Mouse (Mus musculus): ENCODE results near the gene Snx15. TPM values are rescaled to one million over a fixed set of nuclear protein-coding genes. Genes with fewer than 3 reads are reported as not detected.

Snx15 gene
- polyA plus RNA-seq, 1 experiment from 2014 or later = 35.0 TPM

Other genes starting within 250 kb of the Snx15 start
- 13.1 and 15.5 TPM in 2 replicates for gene Tigd3, start 234.2 kb downstream of the Snx15 start, polyA plus RNA-seq (2015; fragmentation: Nextera tagmentation; extraction: Ambion mirVana)
- gene Dpf2, start 215.3 kb downstream of the Snx15 start, polyA plus RNA-seq (2015; fragmentation: Nextera tagmentation; extraction: Ambion mirVana) = 147 and 169 TPM in 2 replicates
- gene Cdc42ep2, start 203.5 kb downstream of the Snx15 start, polyA plus RNA-seq (2015; fragmentation: Nextera tagmentation; extraction: Ambion mirVana) = 4.2 and 4.6 TPM in 2 replicates
- gene Pola2, start 164.1 kb downstream of the Snx15 start, polyA plus RNA-seq (2015; fragmentation: Nextera tagmentation; extraction: Ambion mirVana) = 52.6 and 55.9 TPM in 2 replicates
- not detected in 2 replicates for gene Slc22a20, start 142.2 kb downstream of the Snx15 start, polyA plus RNA-seq (2015; fragmentation: Nextera tagmentation; extraction: Ambion mirVana)
- gene Capn1, start 112.4 kb downstream of the Snx15 start, polyA plus RNA-seq (2015; fragmentation: Nextera tagmentation; extraction: Ambion mirVana) = 1.0 and 1.1 TPM in 2 replicates
- gene Syvn1, start 81.7 kb downstream of the Snx15 start, polyA plus RNA-seq (2015; fragmentation: Nextera tagmentation; extraction: Ambion mirVana) = 23.8 and 26.0 TPM in 2 replicates
- gene Mrpl49, start 70.5 kb downstream of the Snx15 start, polyA plus RNA-seq (2015; fragmentation: Nextera tagmentation; extraction: Ambion mirVana) = 75.6 and 80.7 TPM in 2 replicates
- gene Fau, start 70.5 kb downstream of the Snx15 start, polyA plus RNA-seq (2015; fragmentation: Nextera tagmentation; extraction: Ambion mirVana) = 677 and 758 TPM in 2 replicates
- 31.1 and 33.7 TPM in 2 replicates for gene Znhit2, start 67.1 kb downstream of the Snx15 start, polyA plus RNA-seq (2015; fragmentation: Nextera tagmentation; extraction: Ambion mirVana)
- gene Tm7sf2, start 59.9 kb downstream of the Snx15 start, polyA plus RNA-seq (2015; fragmentation: Nextera tagmentation; extraction: Ambion mirVana) = 28.3 and 30.3 TPM in 2 replicates
- gene Vps51, start 51.1 kb downstream of the Snx15 start, polyA plus RNA-seq (2015; fragmentation: Nextera tagmentation; extraction: Ambion mirVana) = 70.7 and 85.7 TPM in 2 replicates
- not detected in 2 replicates for gene Tmem262, start 48.3 kb downstream of the Snx15 start, polyA plus RNA-seq (2015; fragmentation: Nextera tagmentation; extraction: Ambion mirVana)
- 1.9 and 3.1 TPM in 2 replicates for gene Gm28374, start 46.0 kb downstream of the Snx15 start, polyA plus RNA-seq (2015; fragmentation: Nextera tagmentation; extraction: Ambion mirVana)
- 71.7 and 76.6 TPM in 2 replicates for gene Zfpl1, start 43.3 kb downstream of the Snx15 start, polyA plus RNA-seq (2015; fragmentation: Nextera tagmentation; extraction: Ambion mirVana)
- gene Cdca5, start 43.3 kb downstream of the Snx15 start, polyA plus RNA-seq (2015; fragmentation: Nextera tagmentation; extraction: Ambion mirVana) = 44.6 and 45.8 TPM in 2 replicates
- gene AC131692.1, start 33.9 kb downstream of the Snx15 start, polyA plus RNA-seq (2015; fragmentation: Nextera tagmentation; extraction: Ambion mirVana) = 0.36 and 0.63 TPM in 2 replicates
- 0.43 and 0.87 TPM in 2 replicates for gene Naaladl1, start 22.5 kb downstream of the Snx15 start, polyA plus RNA-seq (2015; fragmentation: Nextera tagmentation; extraction: Ambion mirVana)
- 45.4 and 46.4 TPM in 2 replicates for gene Sac3d1, start 9.7 kb downstream of the Snx15 start, polyA plus RNA-seq (2015; fragmentation: Nextera tagmentation; extraction: Ambion mirVana)
- not detected in 2 replicates for gene Batf2, start 12.7 kb upstream of the Snx15 start, polyA plus RNA-seq (2015; fragmentation: Nextera tagmentation; extraction: Ambion mirVana)
- 86.1 and 87.1 TPM in 2 replicates for gene Arl2, start 13.2 kb upstream of the Snx15 start, polyA plus RNA-seq (2015; fragmentation: Nextera tagmentation; extraction: Ambion mirVana)
- gene Majin, start 56.1 kb upstream of the Snx15 start, polyA plus RNA-seq (2015; fragmentation: Nextera tagmentation; extraction: Ambion mirVana) = not detected in 2 replicates
- 0.31 TPM in 1 of 2 replicates, not detected in the other for gene Gpha2, start 98.1 kb upstream of the Snx15 start, polyA plus RNA-seq (2015; fragmentation: Nextera tagmentation; extraction: Ambion mirVana)
- gene Ppp2r5b, start 107.6 kb upstream of the Snx15 start, polyA plus RNA-seq (2015; fragmentation: Nextera tagmentation; extraction: Ambion mirVana) = 53.7 and 58.8 TPM in 2 replicates
- 8.9 and 9.7 TPM in 2 replicates for gene Atg2a, start 113.4 kb upstream of the Snx15 start, polyA plus RNA-seq (2015; fragmentation: Nextera tagmentation; extraction: Ambion mirVana)
- 74.3 and 75.6 TPM in 2 replicates for gene Ehd1, start 148.4 kb upstream of the Snx15 start, polyA plus RNA-seq (2015; fragmentation: Nextera tagmentation; extraction: Ambion mirVana)
- 0.22 and 0.39 TPM in 2 replicates for gene Cdc42bpg, start 178.2 kb upstream of the Snx15 start, polyA plus RNA-seq (2015; fragmentation: Nextera tagmentation; extraction: Ambion mirVana)
- 83.8 and 92.4 TPM in 2 replicates for gene Men1, start 206.7 kb upstream of the Snx15 start, polyA plus RNA-seq (2015; fragmentation: Nextera tagmentation; extraction: Ambion mirVana)
- gene Map4k2, start 212.8 kb upstream of the Snx15 start, polyA plus RNA-seq (2015; fragmentation: Nextera tagmentation; extraction: Ambion mirVana) = 11.3 and 15.4 TPM in 2 replicates
- gene Sf1, start 235.4 kb upstream of the Snx15 start, polyA plus RNA-seq (2015; fragmentation: Nextera tagmentation; extraction: Ambion mirVana) = 134 and 139 TPM in 2 replicates

Data from forebrain, embryonic 13.5 days (tissue).